Mouse (Mus musculus) CH12.LX (cell line): ENCODE measurements around the gene Gm1043.

Experiments used
- CHD2 ChIP-seq: IDR thresholded peaks from 2 replicates; pipeline ENCODE4 v1.6.1; 2011; ENCODE audit warnings: low read length, improper control_type of control experiment
- CTCF ChIP-seq, 2 experiments: IDR thresholded peaks in 1 of 2; conservative IDR thresholded peaks in 1 of 2; 2 replicates each; pipeline ENCODE4 v1.5.1; 2011 to 2012; ENCODE audit warnings: low read depth in 2 of 2, low read length in 2 of 2, improper control_type of control experiment in 1 of 2, inconsistent platforms in 1 of 2, mild to moderate bottlenecking in 1 of 2, moderate library complexity in 1 of 2
- ELF1 ChIP-seq: IDR thresholded peaks from 2 replicates; pipeline ENCODE4 v1.6.1; 2014; ENCODE audit warnings: low read depth, mild to moderate bottlenecking, inconsistent platforms, low read length, improper control_type of control experiment
- EP300 ChIP-seq: IDR thresholded peaks from 2 replicates; pipeline ENCODE4 v1.6.1; 2011; ENCODE audit warnings: low read length, improper control_type of control experiment
- HCFC1 ChIP-seq: IDR thresholded peaks from 2 replicates; pipeline ENCODE4 v1.6.1; 2012; ENCODE audit warnings: low read depth, mild to moderate bottlenecking, inconsistent platforms, low read length, improper control_type of control experiment
- JUND ChIP-seq: conservative IDR thresholded peaks from 2 replicates; pipeline ENCODE4 v1.6.1; 2011; ENCODE audit warnings: low read depth, low read length, improper control_type of control experiment
- MXI1 ChIP-seq: IDR thresholded peaks from 2 replicates; pipeline ENCODE4 v1.6.1; 2011; ENCODE audit warnings: mild to moderate bottlenecking, low read depth, low read length, improper control_type of control experiment
- NELFE ChIP-seq: IDR thresholded peaks from 2 replicates; pipeline ENCODE4 v1.6.1; 2011; ENCODE audit warnings: low read depth, low read length, improper control_type of control experiment
- POLR2A ChIP-seq: IDR thresholded peaks from 2 replicates; pipeline ENCODE4 v1.6.1; 2011; ENCODE audit warnings: low read depth, mild to moderate bottlenecking, improper control_type of control experiment, low read length
- RAD21 ChIP-seq: IDR thresholded peaks from 2 replicates; pipeline ENCODE4 v1.6.1; 2011; ENCODE audit warnings: low read depth, mild to moderate bottlenecking, low read length, improper control_type of control experiment, moderate library complexity
- SMC3 ChIP-seq: IDR thresholded peaks from 2 replicates; pipeline ENCODE4 v1.6.1; 2011; ENCODE audit warnings: low read depth, low read length, improper control_type of control experiment

DNA sequence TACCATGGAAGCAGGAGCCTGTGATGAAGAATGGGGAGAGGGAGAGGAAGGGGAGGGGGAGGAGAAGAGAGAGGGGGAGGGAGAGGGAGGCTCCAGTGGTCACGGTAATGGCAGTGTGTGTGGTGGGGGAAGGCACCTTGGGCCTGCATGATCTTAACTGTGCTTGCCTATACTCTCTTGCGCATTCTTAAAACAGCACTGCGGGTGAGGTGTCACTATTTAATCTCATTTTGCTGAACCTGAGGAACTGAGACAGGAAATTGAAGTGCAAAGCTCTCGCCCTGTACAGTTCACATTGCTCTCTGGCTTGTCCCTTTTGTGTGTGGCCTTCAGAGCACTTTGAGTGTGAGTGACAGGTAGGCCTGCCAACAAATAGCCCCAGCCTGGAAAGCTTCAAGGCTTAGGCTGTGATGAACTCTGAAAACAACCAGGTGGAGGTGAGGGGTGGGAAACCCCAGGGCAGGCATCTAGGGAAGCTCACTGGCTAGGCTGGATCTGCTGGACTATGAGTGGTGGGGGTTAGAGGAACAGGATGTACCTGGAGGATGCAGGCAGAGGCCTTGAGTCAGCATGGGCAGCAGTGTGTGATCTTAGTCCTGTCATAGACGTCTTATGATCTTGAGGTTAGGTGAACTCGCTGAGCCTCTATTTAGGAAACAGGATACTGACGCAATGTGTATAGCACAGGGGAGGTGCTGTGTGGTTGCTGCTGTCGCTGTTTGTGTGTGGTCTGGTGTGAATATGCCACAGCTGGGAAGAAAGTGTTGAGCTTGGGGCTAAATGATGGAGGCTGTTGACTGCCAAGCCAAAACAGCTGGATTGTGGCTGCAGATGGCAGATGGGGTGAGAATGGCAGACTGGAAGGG is 18.2 kb upstream of the Gm1043 start:
- TF ChIP-seq MXI1 (no peak), ELF1 (no peak), EP300 (no peak), CTCF (conservative IDR thresholded peaks at IDR 0.05 in 1 of 2, IDR thresholded peaks at IDR 0.05 in 1 of 2; ENCODE audit: low read depth in 2 of 2, low read length in 2 of 2) (no peak), NELFE (no peak), CHD2 (no peak), JUND (no peak), POLR2A (no peak), SMC3 (no peak), HCFC1 (no peak), RAD21 (no peak)
